ENCODE assay signal across 8 mouse cellular contexts in genomic region chr15:27795942-27796867, GRCm38 (mm10).
DNase-seq lines count a peak whose midpoint lies in the region; ATAC-seq lines count a peak whose summit lies in the region.

No protein-coding gene starts in this region.

- peak; percentile 24 for DNase-seq in adrenal gland, postnatal 14 days
- no peak for DNase-seq in adrenal gland, adult 8-10 months
- DNase-seq in thymus, postnatal 0 days (ENCODE audit: low spot score) = peak; percentile 62
- DNase-seq in thymus, postnatal 25 days = no peak
- no peak for DNase-seq in cerebellum, postnatal 36 days
- no peak for DNase-seq in urinary bladder, postnatal 25 days (ENCODE audit: low spot score)

- peak overlapping the region; percentile 95 for H3K27ac ChIP-seq in limb, embryonic 13.5 days
- H3K27ac ChIP-seq in stomach, embryonic 16.5 days (ENCODE audit: low read length) = peak overlapping the region; percentile 79

- H3K4me1 ChIP-seq in limb, embryonic 13.5 days = peaks cover 77% of the 10 kb centered on the region
- peaks cover 39% of the 10 kb centered on the region for H3K4me1 ChIP-seq in stomach, embryonic 16.5 days (ENCODE audit: control insufficient read depth, insufficient read depth, low read length)

- H3K36me3 ChIP-seq in limb, embryonic 13.5 days = peaks cover 17% of the 10 kb centered on the region
- peaks cover 6% of the 10 kb centered on the region; the same call in 1 of the 2 replicates for H3K36me3 ChIP-seq in stomach, embryonic 16.5 days (ENCODE audit: control insufficient read depth, insufficient read depth, low read length)

- H3K27me3 ChIP-seq in limb, embryonic 13.5 days = no peaks in the 10 kb centered on the region
- H3K27me3 ChIP-seq in stomach, embryonic 16.5 days (ENCODE audit: control insufficient read depth, insufficient read depth, low read length) = no peaks in the 10 kb centered on the region

- no peaks in the 10 kb centered on the region for H3K9me3 ChIP-seq in limb, embryonic 13.5 days
- no peaks in the 10 kb centered on the region for H3K9me3 ChIP-seq in stomach, embryonic 16.5 days (replicated peaks; ENCODE audit: control insufficient read depth, low read length)

- no peak overlapping the region for H3K9ac ChIP-seq in limb, embryonic 13.5 days
- H3K9ac ChIP-seq in stomach, embryonic 16.5 days (ENCODE audit: low read length) = peak overlapping the region; percentile 48

- peak overlapping the region; percentile 21; the same call in 1 of the 2 replicates for H3K4me2 ChIP-seq in limb, embryonic 13.5 days (replicated peaks)
- H3K4me2 ChIP-seq in stomach, embryonic 16.5 days (ENCODE audit: low read depth, low read length) = no peak overlapping the region

- ATAC-seq in limb, embryonic 13.5 days (ENCODE audit: low FRiP score, low read depth) = 0 out of 2 replicates have a peak, but pooled peaks have one; percentile 2
- ATAC-seq in stomach, embryonic 16.5 days (ENCODE audit: insufficient read depth, low FRiP score) = peak; percentile 27; the same call in 1 of the 2 replicates

- WGBS in limb, embryonic 13.5 days = 62% methylated on average over 22 of the region's 22 CpGs
- 53% methylated on average over 22 of the region's 22 CpGs for WGBS in stomach, embryonic 16.5 days

- no peak overlapping the region for H3K4me3 ChIP-seq in limb, embryonic 13.5 days
- no peak overlapping the region for H3K4me3 ChIP-seq in stomach, embryonic 16.5 days (replicated peaks; ENCODE audit: low read length)

Comparison
In these comparisons a context has a peak if more than half of its experiments do, and no peak if none do; other contexts are left out.
1. DNase-seq: peak in adrenal gland, postnatal 14 days (single experiment) and thymus, postnatal 0 days (single experiment); none in adrenal gland, adult 8-10 months (single experiment), thymus, postnatal 25 days (single experiment), cerebellum, postnatal 36 days (0 of 2) and urinary bladder, postnatal 25 days (single experiment).